Mouse (Mus musculus) CD4-positive, CD25-positive, alpha-beta regulatory T cell, adult 9 weeks (primary cell): ENCODE data around the gene Relch. TPM values are rescaled to one million over a fixed set of nuclear protein-coding genes. Genes with fewer than 3 reads are reported as not detected.

Experiments
- polyA plus RNA-seq: library from polyadenylated mRNA; unstranded; fragments of 100-300 nt; shearing (Covaris generic); gene quantifications from one replicate; pipeline ENCODE4 v1.2.1, GENCODE M21; 2017

Relch gene
- polyA plus RNA-seq = 39.2 TPM

DNA sequence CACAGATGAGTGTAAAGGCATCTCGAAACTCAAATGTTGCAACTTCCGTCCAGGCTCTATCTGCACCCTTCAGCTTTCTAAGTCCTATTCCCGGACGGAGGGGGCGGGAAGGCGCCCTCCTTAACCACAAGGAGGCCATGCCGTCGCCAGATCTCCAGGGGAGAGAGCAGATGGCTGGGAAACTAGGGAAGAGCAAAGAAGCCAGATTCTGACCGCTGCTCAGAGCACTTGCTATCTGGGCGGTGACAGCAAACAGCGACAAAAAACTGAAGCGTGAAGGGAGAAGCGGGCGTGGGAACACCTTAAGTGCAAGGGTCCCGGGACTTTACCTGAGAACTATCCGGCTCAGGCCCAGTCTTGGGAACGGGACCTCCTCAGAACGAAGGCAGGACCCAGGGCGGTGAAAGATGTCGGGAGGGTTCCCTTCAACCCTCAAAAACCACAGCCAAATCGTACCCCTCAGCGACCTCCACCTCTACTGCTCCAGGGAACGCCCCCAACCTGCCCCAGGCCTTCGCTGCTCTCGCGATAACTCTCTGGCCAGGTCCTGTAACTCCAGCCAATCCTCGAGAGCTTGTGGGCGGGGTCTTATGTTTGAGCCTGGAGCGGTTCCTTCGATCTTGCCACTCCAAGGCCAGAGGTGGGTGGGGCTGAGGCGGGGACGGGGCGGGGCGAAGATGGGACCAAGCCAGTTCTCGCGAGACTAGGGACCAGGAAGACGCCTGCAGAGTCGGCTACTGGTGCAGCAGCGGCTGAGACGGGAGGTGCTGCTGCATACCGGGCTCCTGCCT lies at the start of gene Relch, which contains the start of gene Pign:
Gene Relch, plus strand, starts transcription at position 691 of the 791 bp plus-strand sequence.
Gene Pign, minus strand, starts transcription at position 507 of the 791 bp plus-strand sequence.

DNA sequence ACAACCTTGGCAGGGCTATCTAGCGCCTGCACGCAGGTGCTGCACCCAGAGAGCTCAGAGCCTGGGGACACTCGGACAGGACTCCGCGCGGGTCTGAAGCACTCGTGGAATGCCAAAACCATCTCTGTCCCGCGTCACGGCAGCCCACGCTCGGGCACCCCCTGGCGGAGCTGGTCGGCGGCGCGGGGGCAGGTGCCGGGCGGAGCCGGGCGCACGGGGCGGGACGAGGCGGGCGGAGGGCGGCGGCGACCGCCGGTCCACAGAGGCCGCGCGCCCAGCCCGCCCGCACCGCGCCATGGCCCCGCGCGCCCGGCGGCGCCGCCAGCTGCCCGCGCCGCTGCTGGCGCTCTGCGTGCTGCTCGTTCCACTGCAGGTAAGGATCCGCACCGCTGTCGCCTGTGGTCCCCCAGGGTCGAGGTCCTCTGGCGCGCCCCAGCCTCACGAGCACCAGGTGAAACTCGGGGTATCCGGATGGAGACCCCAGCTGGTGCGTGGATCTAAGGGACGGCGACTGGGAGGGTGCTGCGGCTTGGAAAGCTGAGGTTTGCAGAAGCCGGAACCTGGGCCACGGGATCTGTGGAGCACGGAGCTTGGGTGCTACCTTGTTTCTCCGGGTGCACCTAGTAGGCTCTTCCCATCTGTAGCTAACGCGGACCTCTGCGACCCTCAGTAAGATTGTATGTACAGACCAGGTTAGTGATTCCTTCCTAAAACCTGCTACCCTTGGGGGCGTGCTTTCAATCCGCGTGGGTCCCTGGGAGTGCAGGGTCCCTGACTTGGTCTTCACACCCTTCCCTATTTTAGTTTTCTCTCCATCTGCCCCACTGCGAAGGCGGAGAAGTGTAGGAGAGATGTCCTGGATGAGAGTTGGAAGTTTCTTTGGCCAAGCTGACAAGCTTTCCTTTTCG lies 117.0 kb downstream of the Relch start, which contains the start of gene Tnfrsf11a:
Gene Tnfrsf11a, plus strand, starts transcription at position 262 of the 908 bp plus-strand sequence.

Other genes with a start within 250 kb of the Relch start
- 32.8 TPM for gene Pign, start 184 bp upstream of the Relch start, polyA plus RNA-seq
- not detected for gene Tnfrsf11a, start 116.9 kb downstream of the Relch start, polyA plus RNA-seq